12 mouse cellular contexts compared by ENCODE assay signal in the genomic region with DNA sequence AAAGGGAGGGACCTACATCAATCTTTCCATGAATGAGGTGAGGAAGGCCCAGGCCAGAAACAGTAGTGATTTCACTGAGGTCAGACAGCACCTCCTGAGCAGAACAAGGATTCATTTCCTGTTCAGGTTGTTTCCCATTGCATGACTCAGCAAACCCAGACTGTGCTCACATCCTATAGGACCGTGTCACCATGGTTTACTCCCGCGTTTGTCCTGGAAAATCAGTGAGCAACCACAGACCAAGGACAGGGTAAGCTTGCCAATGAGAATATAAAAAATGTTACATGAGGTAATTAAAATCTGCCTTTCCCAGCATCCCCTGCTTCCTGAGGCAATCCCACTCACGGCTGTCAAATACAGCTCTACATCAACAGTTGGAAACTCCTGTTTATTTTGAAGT.
DNase-seq lines count a peak whose midpoint lies in the region; ATAC-seq lines count a peak whose summit lies in the region.
"Had no signal": no experiment of that assay in that cellular context is flagged by ENCODE, and none has a peak within 500 bp of the region (broad histone marks: within the 10 kb centered on the region; RNA-seq: fewer than 3 reads in every experiment).

No protein-coding gene starts in this region.

- no peaks in the 10 kb centered on the region for H3K36me3 ChIP-seq in heart, embryonic 12.5 days
- no peaks in the 10 kb centered on the region for H3K36me3 ChIP-seq in liver, embryonic 11.5 days (ENCODE audit: control insufficient read depth, insufficient read depth, low read length)
- H3K36me3 ChIP-seq: G1E; liver, embryonic 12.5 days had no signal

- 0 out of 2 replicates have a peak, but pooled peaks cover 13% of the 10 kb centered on the region for H3K9me3 ChIP-seq in heart, embryonic 12.5 days (replicated peaks)
- no peaks in the 10 kb centered on the region for H3K9me3 ChIP-seq in liver, embryonic 11.5 days (ENCODE audit: control insufficient read depth, low read length)
- H3K9me3 ChIP-seq: G1E; liver, embryonic 12.5 days had no signal

- no peak overlapping the region for H3K4me3 ChIP-seq in heart, embryonic 12.5 days
- no peak overlapping the region for H3K4me3 ChIP-seq in liver, embryonic 11.5 days (ENCODE audit: low read depth, low read length)
- H3K4me3 ChIP-seq: liver, embryonic 12.5 days had no signal

- H3K9ac ChIP-seq in heart, embryonic 12.5 days: no peak overlapping the region
- no peak overlapping the region for H3K9ac ChIP-seq in liver, embryonic 11.5 days (ENCODE audit: low read depth, low read length)
- H3K9ac ChIP-seq: hindbrain, embryonic 14.5 days; liver, embryonic 12.5 days had no signal

- no peak overlapping the region for H3K27ac ChIP-seq in heart, embryonic 12.5 days (ENCODE audit: poor library complexity, severe bottlenecking)
- no peak overlapping the region for H3K27ac ChIP-seq in liver, embryonic 11.5 days (ENCODE audit: low read depth, low read length)
- H3K27ac ChIP-seq: hindbrain, embryonic 14.5 days; liver, embryonic 12.5 days had no signal

- 60% methylated on average over 4 of the region's 4 CpGs for WGBS in heart, embryonic 12.5 days
- 68% methylated on average over 4 of the region's 4 CpGs for WGBS in liver, embryonic 11.5 days

- H3K4me2 ChIP-seq in heart, embryonic 12.5 days: no peak overlapping the region
- H3K4me2 ChIP-seq in liver, embryonic 11.5 days: no peak overlapping the region
- H3K4me2 ChIP-seq: hindbrain, embryonic 14.5 days; liver, embryonic 12.5 days had no signal

- no peak for DNase-seq in heart, adult 9 months (ENCODE audit: low spot score in 2 of 2)
- peak; percentile 12 to 37 for DNase-seq in right cerebral cortex, adult 2 months (ENCODE audit: low spot score in 2 of 2)
- no peak for DNase-seq in right cerebral cortex, postnatal 4 days
- DNase-seq in layer of hippocampus, adult 9-10 months (ENCODE audit: low spot score): peak; percentile 13
- no peak for DNase-seq in liver, embryonic 11.5 days (ENCODE audit: low spot score)
- DNase-seq in urinary bladder, postnatal 14 days (ENCODE audit: low spot score): no peak
- DNase-seq: cerebellum, adult 2 months had no signal

- H3K4me1 ChIP-seq in heart, embryonic 12.5 days (replicated peaks): no peaks in the 10 kb centered on the region
- H3K4me1 ChIP-seq in liver, embryonic 11.5 days (replicated peaks; ENCODE audit: control insufficient read depth, insufficient read depth, low read length): no peaks in the 10 kb centered on the region
- H3K4me1 ChIP-seq: liver, embryonic 12.5 days had no signal

- no peaks in the 10 kb centered on the region for H3K27me3 ChIP-seq in heart, embryonic 12.5 days (replicated peaks)
- no peaks in the 10 kb centered on the region for H3K27me3 ChIP-seq in liver, embryonic 11.5 days (replicated peaks; ENCODE audit: control insufficient read depth, insufficient read depth, low read length)
- H3K27me3 ChIP-seq: liver, embryonic 12.5 days had no signal

- ATAC-seq in heart, embryonic 12.5 days (ENCODE audit: insufficient number of reproducible peaks, low FRiP score): 0 out of 2 replicates have a peak, but pooled peaks have one; percentile 61
- ATAC-seq in liver, embryonic 11.5 days (replicated peaks; ENCODE audit: low FRiP score): no peak
- ATAC-seq in monocyte, adult 5-6 weeks (replicated peaks; ENCODE audit: insufficient number of reproducible peaks, low FRiP score, low TSS enrichment, poor library complexity, severe bottlenecking): no peak
- ATAC-seq: liver, embryonic 12.5 days had no signal

Comparison
In these comparisons a context has a peak if more than half of its experiments do, and no peak if none do; other contexts are left out.
1. DNase-seq: peak in right cerebral cortex, adult 2 months (2 of 2) and layer of hippocampus, adult 9-10 months (single experiment); none in heart, adult 9 months (0 of 2), right cerebral cortex, postnatal 4 days (single experiment), liver, embryonic 11.5 days (single experiment) and urinary bladder, postnatal 14 days (single experiment).